Mouse (Mus musculus) E14TG2a.4 (cell line): ENCODE measurements around the gene Tubb4b.

Source experiments
- CTCF ChIP-seq: conservative IDR thresholded peaks from 2 replicates; pipeline ENCODE4 v1.5.1; 2014; ENCODE audit warnings: low read length
- NANOG ChIP-seq: IDR thresholded peaks from 2 replicates; pipeline ENCODE4 v1.6.1; 2014; ENCODE audit warnings: borderline replicate concordance, low read length, mixed read lengths
- POU5F1 ChIP-seq: IDR thresholded peaks from 2 replicates; pipeline ENCODE4 v1.6.1; 2014; ENCODE audit warnings: low read length, borderline replicate concordance

DNA sequence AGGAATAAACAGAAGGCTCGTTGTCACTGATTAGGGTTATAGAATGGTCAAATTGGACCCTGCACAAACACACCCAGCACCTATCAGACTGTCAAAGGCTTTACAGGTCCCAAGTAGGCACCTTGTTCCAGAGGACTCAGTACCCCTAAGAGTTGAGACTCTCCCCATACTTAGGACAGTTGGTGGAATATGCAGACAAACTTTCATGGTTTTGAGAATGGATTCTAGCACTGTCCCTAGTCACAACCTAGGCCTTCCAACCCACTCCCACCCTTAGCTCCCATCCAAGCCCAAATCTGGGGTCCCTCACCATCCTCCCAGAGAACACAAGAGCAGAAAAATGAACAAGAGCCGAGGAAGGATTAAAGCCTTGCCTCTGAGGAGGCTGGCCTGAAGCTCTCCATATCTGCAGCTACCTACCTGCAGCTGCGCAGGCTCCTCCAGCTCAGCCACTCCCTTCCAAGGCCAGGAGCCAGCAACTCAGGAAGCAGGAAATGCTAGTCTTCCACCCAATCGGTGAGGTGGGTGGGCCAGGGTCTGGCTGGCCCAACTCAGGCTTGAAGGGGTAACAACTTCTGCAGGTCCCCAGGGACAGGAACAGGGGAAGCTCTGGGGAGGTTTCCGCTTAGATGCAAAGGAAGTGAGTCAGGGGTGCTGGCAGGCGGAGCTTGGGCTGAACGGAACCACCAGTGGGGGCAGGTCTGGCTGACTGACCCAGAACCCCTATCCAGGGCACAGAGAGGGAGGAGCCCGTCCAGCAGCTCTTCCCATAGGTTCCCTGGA, 28.1 kb downstream of the Tubb4b start, which contains the start of gene Tor4a:
- TF ChIP-seq CTCF, result no peak
- no peak for TF ChIP-seq POU5F1
- no peak for TF ChIP-seq NANOG
